Mouse (Mus musculus) heart, adult 2 months (tissue): ENCODE results near the gene Gm49387. TPM values are rescaled to one million over a fixed set of nuclear protein-coding genes. Genes with fewer than 3 reads are reported as not detected.

ENCODE experiments used
- DNase-seq, 2 experiments: peaks; one replicate each; pipeline ENCODE4 v3.0.0; 2021
- H3K27ac ChIP-seq: fragments of 200-600 bp; 2 replicates; pipeline ENCODE4 v1.8.1; 2022
- H3K27me3 ChIP-seq: fragments of 200-500 bp; 2 replicates; pipeline ENCODE4 v1.6.1; 2012; ENCODE audit warnings: mild to moderate bottlenecking, low read length, inconsistent platforms, mixed read lengths; ENCODE audit not compliant: control insufficient read depth, insufficient read depth
- H3K36me3 ChIP-seq: fragments of 200-500 bp; 2 replicates; pipeline ENCODE4 v1.6.1; 2012; ENCODE audit warnings: low read length, inconsistent platforms; ENCODE audit not compliant: control insufficient read depth, insufficient read depth
- H3K4me1 ChIP-seq: fragments of 200-500 bp; 2 replicates; pipeline ENCODE4 v1.6.1; 2011; ENCODE audit warnings: low read length; ENCODE audit not compliant: control insufficient read depth, insufficient read depth
- H3K4me3 ChIP-seq: fragments of 200-600 bp; 2 replicates; pipeline ENCODE4 v1.8.1; 2022
- H3K79me2 ChIP-seq: fragments of 200-500 bp; replicated peaks from 2 replicates; pipeline ENCODE4 v1.6.1; 2012; ENCODE audit warnings: mild to moderate bottlenecking, inconsistent platforms, low read length, moderate library complexity, mixed read lengths; ENCODE audit not compliant: control insufficient read depth, insufficient read depth
- H3K9ac ChIP-seq: fragments of 200-500 bp; 2 replicates; pipeline ENCODE4 v1.6.1; 2012; ENCODE audit warnings: low read depth, mild to moderate bottlenecking, control low read depth, inconsistent platforms, low read length, mixed read lengths
- CTCF ChIP-seq: fragments of 200-600 bp; IDR thresholded peaks from 2 replicates; pipeline ENCODE4 v1.8.1; 2022; ENCODE audit warnings: antibody characterized with exemption, mild to moderate bottlenecking, moderate library complexity
- EP300 ChIP-seq: fragments of 200-500 bp; IDR thresholded peaks from 2 replicates; pipeline ENCODE4 v1.6.1; 2011; ENCODE audit warnings: low read depth, low read length, control low read depth; ENCODE audit not compliant: insufficient read depth
- POLR2A ChIP-seq: fragments of 200-500 bp; IDR thresholded peaks from 2 replicates; pipeline ENCODE4 v1.6.1; 2011; ENCODE audit warnings: mild to moderate bottlenecking, low read depth, low read length, control low read depth; ENCODE audit not compliant: insufficient read depth
- WGBS: fragments of 180-500 bp; shearing (Covaris S2); methylation state at CpG from one replicate; pipeline ENCODE4 v1.1.7; 2018; 5-methylcytosine and 5-hydroxymethylcytosine counted together
- intact Hi-C: fragments of 180-260 bp; cut with DNase I; formaldehyde crosslinking; loops from one replicate; pipeline ENCODE4 v1.15.1; 2025
- long read RNA-seq: library from polyadenylated mRNA; stranded (forward); transcript quantifications from one replicate; pipeline ENCODE4 v2.0.0, GENCODE M21; 2021
- polyA plus RNA-seq: library from polyadenylated mRNA; depleted of rRNA; stranded (reverse); fragments of >200 nt; gene quantifications from 2 replicates; pipeline ENCODE4 v1.2.3, GENCODE M21; 2012; rRNA removed
- total RNA-seq, 2 experiments: library from RNA; stranded (reverse); gene quantifications; 2 replicates each; pipeline ENCODE4 v1.2.3; 2021

Gene Gm49387
- total RNA-seq (under 1 TPM; 0.66 to 0.86 TPM), polyA plus RNA-seq (2.4 TPM in 1 of 2 replicates, not detected in the other)
- long read RNA-seq, result 0 reads

DNA sequence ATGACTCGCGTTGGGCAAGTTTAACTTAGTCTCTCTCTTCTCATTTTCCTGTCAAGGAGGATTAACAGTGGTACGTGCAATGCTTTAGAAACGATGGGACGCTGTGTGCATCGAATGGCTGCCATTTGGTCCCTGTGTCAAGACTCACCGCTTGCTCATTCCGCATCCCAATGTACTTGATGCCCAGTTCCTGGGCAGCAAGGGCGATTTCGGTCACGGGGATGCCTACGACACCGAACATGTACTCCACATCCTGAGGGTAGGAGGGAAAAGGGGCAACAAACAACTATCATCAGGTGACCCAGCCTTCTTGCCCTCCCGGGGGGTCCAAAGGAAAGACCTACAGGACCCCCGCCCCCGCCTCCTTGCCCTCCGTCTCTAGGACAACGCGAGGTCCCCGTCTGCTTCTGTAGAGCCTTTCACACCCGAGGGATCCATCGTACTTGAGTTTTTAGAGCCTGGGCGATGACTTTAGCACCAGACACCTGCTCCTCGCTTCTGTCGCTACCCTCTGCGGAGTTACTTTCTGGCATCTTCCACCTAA, at the start of gene Gm49387:
TSS of gene Gm49387 (minus strand) at position 533 of the 544 bp plus-strand sequence.
- H3K9ac ChIP-seq, result peak within 1 kb of the TSS; percentile 72
- WGBS, result 3% methylated on average over 26 of the region's 26 CpGs
- DNase-seq, result no peak
- no peaks in the 10 kb centered on the region; the same call in 1 of the 2 replicates for H3K36me3 ChIP-seq
- intact Hi-C loops, result loop anchor here (5.0 kb wide), 2 partner anchors 447 to 832 kb away; partner anchors contain the start of genes Dph3 and Oxnad1
- TF ChIP-seq POLR2A (no peak), CTCF (no peak), EP300 (no peak)
- no peaks in the 10 kb centered on the region for H3K27me3 ChIP-seq
- peaks cover 1% of the 10 kb centered on the region; the same call in 1 of the 2 replicates for H3K4me1 ChIP-seq
- peak within 1 kb of the TSS; percentile 91 for H3K27ac ChIP-seq
- peak within 1 kb of the TSS; percentile 94 for H3K4me3 ChIP-seq
- H3K79me2 ChIP-seq, result no peaks in the 10 kb centered on the region

DNA sequence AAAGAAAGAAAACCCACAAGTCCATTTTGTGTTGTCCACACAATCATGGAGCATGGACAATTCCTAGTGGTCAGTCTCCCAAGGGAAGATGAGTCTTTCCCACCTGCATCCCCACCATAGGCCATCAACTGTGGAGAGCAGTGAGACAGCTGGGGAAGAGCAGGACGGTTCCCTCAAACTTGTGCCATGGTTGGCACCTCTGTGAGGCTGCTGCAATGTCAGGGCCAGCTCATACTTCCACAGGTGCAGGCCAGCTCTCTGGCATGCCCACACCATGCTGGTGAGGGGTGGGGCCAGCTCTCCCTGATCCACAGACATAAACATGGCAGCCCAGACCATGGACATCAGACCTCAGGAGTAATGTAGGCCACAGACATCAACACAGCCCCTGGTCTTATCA, 45.6 kb upstream of the Gm49387 start:
- Histone ChIP-seq H3K9ac (no peak overlapping the region), H3K27me3 (no peaks in the 10 kb centered on the region), H3K27ac (no peak overlapping the region), H3K4me3 (no peak overlapping the region), H3K36me3 (no peaks in the 10 kb centered on the region), H3K4me1 (peaks cover 4% of the 10 kb centered on the region), H3K79me2 (no peaks in the 10 kb centered on the region)
- intact Hi-C loops, result no loop called here
- 100% methylated on average over 1 of the region's 1 CpGs for WGBS
- TF ChIP-seq EP300, result no peak
- TF ChIP-seq POLR2A, result no peak
- TF ChIP-seq CTCF, result no peak
- DNase-seq, result no peak

DNA sequence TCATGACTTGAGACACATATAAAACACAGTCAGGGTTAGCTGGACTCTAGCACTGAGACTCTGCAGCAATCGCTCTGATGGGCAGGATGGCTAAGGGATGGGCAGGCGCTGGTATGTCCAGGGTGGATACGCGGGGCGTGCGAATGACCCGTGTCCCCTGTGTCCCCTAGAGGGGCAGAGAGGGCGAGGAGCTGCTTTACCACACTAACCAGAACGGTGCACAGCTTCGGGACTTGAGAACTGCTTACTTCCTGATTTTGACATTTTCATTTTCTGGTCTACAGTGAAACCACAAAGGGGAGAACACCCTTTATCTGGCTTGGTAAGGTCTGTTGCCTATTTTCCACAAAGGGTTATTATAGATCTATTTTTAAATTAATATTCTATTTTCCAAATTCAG, 45.0 kb upstream of the Gm49387 start:
- Histone ChIP-seq H3K79me2 (no peaks in the 10 kb centered on the region), H3K4me3 (no peak overlapping the region), H3K4me1 (peaks cover 4% of the 10 kb centered on the region), H3K9ac (no peak overlapping the region), H3K36me3 (no peaks in the 10 kb centered on the region), H3K27ac (no peak overlapping the region), H3K27me3 (no peaks in the 10 kb centered on the region)
- no peak for DNase-seq
- intact Hi-C loops, result no loop called here
- WGBS, result 85% methylated on average over 10 of the region's 10 CpGs
- TF ChIP-seq POLR2A (no peak), CTCF (no peak), EP300 (no peak)

DNA sequence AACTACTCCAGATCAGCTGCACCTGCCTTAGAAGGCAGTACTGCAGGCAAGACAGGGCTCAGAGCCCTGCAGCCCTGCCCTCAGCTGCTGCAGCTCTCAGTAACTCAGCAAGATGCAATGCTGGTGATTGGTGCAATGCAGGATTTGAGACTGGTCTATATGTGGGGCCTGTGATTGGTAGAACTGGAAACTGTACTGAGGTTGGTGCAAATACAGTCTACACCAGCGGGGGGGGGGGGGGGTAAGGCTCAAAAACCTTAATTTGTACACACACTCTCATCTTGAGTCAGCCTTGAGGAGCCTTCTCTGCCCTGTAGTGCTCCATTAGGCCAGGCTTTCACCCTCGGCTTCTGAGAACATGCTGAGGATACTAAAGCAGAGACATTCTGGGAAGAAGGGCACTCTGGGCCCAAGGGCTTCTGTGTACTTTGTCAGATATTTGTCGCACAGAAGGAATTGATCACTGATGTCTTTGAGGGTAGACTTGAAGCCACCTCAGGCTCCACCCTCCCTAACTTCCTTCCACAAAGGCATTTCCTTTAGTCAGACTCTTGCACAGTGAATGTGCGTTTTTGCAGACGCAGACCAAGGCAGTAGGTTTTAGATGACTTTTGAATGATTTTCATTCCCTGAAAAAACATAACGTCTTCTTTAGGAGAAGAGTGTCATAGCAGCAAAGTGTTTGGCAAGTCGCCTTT, 43.8 kb upstream of the Gm49387 start:
- Histone ChIP-seq H3K4me3 (no peak overlapping the region), H3K27me3 (no peaks in the 10 kb centered on the region), H3K36me3 (no peaks in the 10 kb centered on the region), H3K79me2 (no peaks in the 10 kb centered on the region), H3K27ac (no peak overlapping the region), H3K9ac (no peak overlapping the region), H3K4me1 (peaks cover 4% of the 10 kb centered on the region)
- WGBS, result 53% methylated on average over 7 of the region's 7 CpGs
- intact Hi-C loops, result no loop called here
- TF ChIP-seq CTCF (no peak), POLR2A (no peak), EP300 (no peak)
- DNase-seq, result no peak

DNA sequence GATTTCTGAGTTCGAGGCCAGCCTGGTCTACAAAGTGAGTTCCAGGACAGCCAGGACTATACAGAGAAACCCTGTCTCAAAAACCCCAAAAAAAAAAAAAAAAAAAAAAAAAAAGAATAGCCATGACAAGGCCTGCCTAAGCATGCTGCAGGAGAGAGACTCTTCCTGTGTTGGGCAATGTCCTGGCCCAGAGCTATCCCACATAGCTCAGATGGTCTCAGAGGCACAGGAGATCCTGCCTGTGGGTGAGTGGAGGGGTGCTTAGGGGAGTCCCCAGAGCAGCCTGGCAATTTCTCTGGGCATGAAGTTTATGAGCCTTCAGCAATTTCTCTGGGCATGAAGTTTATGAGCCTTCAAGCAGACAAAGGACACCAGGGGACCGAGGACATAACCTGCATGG, 42.9 kb upstream of the Gm49387 start:
- 98% methylated on average over 2 of the region's 2 CpGs for WGBS
- Histone ChIP-seq H3K27me3 (no peaks in the 10 kb centered on the region), H3K4me1 (peaks cover 4% of the 10 kb centered on the region), H3K36me3 (no peaks in the 10 kb centered on the region), H3K27ac (no peak overlapping the region), H3K4me3 (no peak overlapping the region), H3K9ac (no peak overlapping the region), H3K79me2 (no peaks in the 10 kb centered on the region)
- TF ChIP-seq POLR2A, result no peak
- no peak for TF ChIP-seq EP300
- no peak for TF ChIP-seq CTCF
- no peak for DNase-seq
- intact Hi-C loops, result no loop called here

DNA sequence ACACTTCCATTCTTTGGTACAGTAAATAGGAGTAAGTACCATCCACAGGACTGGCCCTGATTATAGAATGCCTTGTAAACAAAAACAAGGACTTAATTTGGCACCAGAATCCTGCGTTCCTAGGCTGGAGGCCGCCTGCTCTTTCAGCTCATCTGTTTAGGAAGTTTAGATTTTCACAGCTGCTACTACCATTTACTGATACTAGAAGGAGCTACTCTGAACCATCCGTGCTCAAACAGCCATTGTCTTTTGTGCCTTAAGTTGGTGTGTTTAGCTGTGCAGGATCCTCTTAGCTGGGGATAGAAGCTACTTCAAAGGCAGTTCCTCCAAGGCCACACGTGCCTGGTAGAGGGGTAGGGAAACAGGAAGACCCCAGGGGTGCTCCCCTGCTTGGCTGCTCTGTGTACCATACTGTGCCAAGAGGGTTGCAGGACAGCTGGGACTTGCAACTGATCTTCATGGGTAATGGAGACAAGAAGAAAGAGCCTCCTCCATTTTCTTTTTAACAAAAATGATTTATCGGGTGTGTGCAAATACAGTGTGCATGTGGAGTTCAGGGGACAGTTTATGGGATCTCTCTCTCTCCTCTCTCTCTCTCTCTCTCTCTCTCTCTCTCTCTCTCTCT, 41.4 kb upstream of the Gm49387 start:
- no peak overlapping the region for H3K4me3 ChIP-seq
- DNase-seq, result no peak
- intact Hi-C loops, result no loop called here
- no peaks in the 10 kb centered on the region for H3K79me2 ChIP-seq
- H3K4me1 ChIP-seq, result peaks cover 4% of the 10 kb centered on the region
- no peaks in the 10 kb centered on the region for H3K36me3 ChIP-seq
- H3K9ac ChIP-seq, result no peak overlapping the region
- no peak for TF ChIP-seq EP300
- no peak for TF ChIP-seq POLR2A
- TF ChIP-seq CTCF, result no peak
- H3K27me3 ChIP-seq, result no peaks in the 10 kb centered on the region
- WGBS, result 49% methylated on average over 5 of the region's 5 CpGs
- no peak overlapping the region; the same call in 1 of the 2 replicates for H3K27ac ChIP-seq
